Mouse (Mus musculus) left cerebral cortex, adult 18-20 months (tissue): ENCODE results near the gene Pcca. TPM values are rescaled to one million over a fixed set of nuclear protein-coding genes. Genes with fewer than 3 reads are reported as not detected.

ENCODE experiments used
- DNase-seq, 2 experiments: peaks; one replicate each; pipeline ENCODE4 v3.0.0; 2021 to 2022; ENCODE audit warnings: low spot score in 2 of 2, mixed read lengths in 1 of 2
- total RNA-seq, 2 experiments: library from RNA; stranded (reverse); gene quantifications; 2 replicates each; pipeline ENCODE4 v1.2.3; 2021

Gene Pcca
- total RNA-seq, 2 experiments from 2014 or later, result 38.9 to 42.5 TPM

DNA sequence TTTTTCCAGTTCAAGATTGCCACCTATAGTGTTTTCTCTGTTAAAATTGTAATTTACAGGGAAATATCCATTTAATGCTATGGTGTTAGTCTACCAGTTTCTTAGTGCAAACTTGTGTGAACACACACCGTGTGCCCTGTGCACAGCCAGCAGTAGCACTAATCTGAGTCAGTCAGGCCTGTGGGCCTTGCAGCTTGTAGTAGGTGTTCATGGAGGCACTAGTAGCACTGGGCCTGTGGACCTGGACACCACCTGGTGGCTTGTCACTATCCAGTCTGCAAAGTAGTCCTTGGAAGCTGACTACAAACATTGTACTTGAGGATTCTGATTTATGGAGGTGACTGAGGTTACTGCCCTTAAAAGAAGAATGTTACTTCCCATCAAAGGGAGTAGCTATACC, 300.6 kb downstream of the Pcca start:
- DNase-seq, result no peak

DNA sequence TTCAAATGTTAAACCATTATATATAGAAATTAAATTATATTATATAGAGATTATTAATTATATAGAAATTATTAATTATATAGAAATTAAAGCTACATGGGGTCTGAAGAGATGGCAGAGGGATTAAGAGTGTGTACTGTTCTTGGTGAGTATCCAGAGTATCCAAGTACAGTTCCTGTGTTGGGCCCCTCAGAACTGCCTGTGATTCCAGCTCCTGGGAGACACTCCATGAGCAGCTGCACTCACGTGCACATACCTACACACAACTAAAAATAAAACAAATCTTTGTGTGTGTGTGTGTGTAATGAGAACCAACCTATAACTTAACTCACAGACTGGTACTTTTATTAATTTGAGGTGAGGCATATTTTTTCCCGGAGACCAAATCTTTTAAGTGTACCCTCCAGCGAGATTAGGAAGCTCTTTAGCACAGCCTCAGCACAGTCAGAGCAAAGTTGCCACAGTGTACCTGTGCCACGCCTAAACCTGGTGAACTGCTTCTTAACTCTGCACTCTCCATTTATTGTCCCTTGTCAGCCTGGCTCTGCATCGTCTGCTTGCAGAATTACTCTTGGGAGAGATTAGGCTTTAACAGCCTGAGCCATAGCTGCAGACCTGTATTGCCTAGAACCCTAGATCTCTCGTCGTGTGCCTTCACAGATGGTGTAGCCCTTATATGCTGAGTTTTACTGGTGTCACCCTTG, 301.5 kb downstream of the Pcca start:
- no peak for DNase-seq

DNA sequence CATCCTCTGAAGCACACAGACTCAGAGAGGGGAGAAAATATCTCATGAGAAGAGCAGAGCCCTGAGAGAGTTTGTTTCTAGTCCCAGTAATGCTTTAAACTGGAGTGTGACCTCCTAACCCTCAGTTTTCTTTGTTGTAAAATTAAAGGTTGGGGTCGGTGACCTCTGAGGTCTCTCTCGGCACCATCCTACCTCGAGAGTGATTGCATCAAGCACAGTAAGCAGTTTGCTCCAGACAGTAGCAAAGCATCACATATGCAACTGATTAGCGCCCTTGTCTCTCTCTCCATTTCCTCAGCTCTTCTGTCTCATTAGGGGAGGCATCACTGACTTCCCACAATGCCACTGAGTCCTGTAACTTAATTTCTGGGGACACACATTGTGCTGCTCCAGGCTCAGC, 302.1 kb downstream of the Pcca start:
- DNase-seq, result no peak

DNA sequence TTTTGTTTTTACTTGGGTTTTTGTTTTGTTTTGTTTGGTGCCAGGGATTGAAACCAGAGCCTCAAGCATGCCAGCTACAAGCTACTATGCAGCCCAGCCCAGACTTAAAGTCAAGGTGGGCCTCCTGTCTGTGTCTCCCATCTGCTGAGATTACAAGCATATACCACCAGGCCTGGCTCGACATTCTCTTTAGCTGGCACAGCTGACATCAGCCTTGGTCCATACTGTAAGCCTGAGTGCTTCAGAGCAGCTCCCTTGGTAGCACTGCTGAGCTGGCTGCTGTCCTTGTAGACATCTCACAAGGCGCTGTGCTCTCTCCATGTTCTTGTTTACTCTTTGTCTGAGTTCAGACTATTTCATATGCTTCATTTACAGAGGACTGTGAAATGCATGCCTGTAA, 302.9 kb downstream of the Pcca start:
- DNase-seq, result no peak

DNA sequence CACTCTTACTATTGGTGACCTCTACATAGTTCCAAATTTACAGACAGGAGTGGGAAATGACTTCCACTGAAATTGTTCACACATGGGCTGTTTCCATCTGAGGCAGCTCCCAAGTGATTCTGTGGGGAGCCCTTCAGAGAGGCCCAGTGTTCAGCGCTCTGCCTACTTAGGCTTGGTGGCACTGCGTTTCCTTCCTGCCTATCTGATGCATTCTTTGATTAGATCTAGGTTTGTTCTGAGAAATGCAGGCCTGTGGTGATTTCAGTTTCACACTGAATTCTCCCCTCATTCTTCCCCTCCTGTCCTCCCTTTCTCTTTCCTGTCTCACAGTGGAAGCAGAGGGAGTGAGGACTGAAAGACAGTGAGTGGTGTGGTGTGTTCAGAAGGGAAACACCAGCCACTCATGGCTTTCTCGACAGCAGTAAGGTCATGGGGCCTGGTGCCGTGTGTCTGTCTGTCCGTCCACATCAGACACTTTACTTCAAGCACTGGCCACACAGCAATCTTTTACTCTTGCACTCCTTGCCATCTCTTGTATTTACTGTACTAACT, 318.5 kb downstream of the Pcca start:
- no peak for DNase-seq

DNA sequence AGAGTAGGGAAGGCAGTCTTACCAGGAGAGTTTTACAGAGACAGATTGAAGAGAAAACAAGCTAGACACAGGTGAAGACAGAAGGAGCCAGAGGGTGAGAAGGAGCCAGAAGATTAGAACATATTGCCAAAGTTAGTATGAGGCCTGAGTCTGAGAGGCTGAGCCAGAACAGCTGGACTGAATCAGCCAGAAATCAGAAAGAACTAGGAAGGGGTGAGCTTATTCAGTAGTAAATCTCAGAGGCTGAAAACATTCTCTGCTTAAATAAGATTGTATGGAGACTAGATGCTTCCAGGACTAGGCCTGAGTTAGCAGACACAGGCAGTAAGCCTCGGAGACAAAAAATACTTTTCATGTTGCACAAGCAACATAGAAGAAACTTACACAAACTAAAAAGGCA, 325.7 kb downstream of the Pcca start:
- DNase-seq, result no peak

DNA sequence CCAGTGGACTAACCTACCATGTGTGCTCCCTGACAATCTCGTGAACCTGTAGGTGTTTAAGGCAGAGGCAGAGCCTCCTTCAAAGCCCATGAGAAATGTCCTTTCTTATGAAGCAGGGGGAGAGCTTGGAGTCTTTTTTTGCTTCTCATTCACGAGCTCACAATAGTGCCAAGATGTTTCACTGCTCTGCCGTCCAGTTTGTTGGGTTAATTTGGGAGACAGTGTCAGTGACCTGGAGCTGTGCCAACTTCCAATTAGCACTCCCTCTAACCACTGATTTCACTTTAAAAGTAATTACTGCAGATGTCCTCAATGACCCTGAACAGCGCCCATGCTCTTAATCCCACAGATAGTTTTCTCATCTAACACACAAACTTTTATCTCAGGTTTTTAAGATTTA, 328.5 kb downstream of the Pcca start:
- DNase-seq, result no peak

DNA sequence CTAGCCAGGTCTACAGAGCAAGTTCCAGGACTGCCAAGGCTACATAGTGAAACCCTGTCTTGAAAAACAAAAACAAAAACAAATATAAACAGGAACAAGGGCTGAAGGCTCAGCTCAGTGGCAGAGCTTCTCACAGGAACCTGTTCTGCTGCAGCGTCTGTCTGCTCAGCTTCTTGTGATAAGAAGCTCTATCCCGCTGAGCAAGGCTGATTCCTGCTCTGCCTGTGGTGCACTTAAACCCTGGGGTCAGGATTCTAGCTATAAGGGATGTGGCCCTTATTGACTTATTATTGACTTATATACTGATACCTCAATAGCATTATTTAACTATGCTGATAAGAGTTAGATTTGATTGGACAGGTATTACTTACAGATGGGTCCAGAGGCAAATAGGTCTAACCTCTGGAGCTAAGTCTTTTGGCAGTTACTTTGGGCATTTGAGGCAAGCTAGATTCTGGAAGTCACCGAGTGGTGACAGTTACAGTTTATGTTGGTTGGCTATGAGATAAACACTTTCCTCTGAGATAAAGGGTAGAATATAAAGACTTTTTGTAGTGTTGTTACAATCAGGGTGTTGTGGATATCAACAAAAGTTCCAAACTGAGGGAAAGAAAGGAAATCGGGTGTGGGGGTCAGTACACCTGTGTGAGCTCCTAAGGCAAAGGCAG, 331.5 kb downstream of the Pcca start:
- no peak for DNase-seq

DNA sequence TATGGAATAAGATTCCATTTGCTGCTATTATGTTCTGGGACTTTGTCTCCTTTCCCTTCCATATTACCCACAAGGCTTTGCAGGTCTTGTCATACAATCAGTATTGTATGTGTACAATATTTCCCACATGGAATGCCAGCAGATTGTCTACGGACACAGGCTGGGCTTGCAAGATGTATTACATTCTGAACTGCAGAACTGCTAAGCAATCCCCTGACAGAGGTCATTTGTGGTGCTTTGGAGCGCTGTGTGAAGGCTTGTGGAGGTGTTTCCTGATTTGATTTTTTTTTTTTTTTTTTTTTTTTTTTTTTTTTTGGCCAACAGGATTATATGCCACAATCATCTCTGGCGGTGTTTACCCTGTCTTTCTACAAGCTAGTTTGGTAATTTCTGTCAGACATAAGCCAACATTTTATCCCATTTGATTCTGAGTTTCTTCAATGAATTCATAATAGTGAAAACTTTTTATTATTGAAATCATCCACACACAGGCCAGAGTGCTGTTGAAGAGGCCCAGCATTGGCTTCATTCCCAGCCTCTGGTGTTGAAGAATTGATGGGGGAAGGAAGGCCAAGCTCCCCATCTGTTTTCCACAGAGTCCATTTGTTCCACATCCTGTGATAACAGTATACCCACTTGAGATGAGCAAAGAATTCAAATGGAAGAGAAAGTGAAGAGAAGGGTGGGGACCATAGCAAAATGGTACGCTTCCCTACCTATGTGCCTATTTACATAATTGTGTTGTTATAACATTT, 333.6 kb downstream of the Pcca start:
- DNase-seq, result no peak

DNA sequence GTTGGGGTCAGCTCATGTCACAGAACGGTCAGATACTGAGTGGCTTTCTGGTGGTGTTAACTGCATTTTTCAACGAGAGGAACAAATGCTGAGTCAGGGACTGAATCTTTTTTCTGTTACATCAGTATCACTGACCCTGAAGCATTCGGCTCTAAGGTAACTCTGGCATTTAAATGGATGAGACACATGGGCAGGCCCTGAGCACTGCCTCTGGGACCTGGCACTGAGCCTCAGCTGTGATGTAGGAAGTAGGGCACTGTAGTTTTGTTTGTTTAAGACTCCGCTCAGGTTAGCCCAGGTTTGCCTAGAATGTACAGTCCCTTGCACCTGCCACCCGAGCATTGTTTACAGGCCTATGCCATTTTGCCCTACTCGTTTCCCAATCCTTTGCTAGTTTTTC, 335.7 kb downstream of the Pcca start:
- DNase-seq, result no peak

DNA sequence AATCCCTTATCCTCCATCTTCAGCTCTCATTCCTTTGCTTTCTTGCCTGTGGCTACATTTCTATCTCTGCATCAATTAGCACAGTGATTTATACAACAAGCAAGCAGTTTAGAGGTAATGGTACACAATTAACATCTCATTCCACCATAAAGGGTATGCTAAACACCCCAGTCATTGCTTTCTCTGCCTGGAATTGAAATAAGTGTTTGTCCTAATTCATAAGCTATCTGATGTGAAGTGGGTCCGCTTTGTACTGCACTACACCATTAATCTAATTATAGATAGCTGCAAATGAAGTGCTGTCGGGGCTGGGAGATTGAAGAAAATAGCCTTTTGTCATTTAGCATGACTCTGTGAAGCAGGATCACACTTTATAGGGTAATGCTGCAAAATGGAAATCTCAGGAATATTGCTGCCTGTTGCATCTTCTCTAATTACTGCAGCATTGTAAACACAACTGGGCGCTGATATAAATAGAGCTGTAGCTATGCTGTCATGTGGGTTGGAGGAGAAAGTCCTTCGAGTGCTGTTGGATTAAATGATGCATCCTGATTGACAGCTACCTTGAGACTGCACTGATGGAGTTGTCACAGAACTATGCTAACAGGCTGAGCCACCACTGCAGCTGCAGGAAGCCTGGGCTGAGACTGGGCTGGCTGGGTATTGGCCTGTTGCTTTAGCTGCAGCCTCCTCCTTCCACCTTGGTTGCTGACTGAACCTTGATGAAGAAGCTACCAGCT, 337.9 kb downstream of the Pcca start:
- no peak for DNase-seq

DNA sequence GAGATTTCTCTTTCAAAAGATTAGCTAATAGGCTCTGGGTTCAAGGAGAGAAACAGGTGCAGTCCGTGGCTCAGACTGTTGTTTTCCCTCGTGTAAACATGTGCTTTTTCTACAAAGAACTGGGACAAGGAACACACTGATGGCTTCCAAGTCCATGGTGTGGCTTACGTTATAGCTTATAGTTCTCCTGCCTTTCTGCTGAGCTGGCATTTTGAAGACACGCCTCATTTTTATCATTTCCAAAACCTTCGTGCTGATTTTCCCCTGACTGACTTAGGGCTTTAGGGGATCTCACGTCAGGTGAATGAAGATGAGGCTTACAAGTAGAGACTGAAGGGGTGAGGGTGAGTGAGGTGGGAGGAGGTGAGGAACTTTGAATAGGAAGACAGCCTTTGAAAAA, 338.5 kb downstream of the Pcca start:
- DNase-seq, result no peak

DNA sequence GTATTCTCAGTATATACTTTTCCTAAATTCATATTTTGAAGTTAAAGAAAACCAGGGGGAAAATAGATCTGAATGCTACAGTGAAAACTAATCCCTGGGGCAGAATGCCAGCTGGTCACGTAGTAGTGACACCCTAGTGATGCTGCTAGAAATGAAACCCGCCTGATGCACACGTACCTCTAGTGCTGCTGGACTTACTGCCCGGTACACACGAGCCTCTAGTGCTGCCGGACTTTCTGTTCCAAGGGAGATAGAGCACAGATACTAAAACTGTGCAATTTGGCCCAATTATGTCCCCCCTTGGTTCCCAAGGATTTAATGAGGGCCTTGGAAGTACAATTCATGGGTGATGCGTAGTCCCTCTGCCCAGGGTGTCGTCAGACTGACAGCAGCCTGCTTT, 340.9 kb downstream of the Pcca start:
- no peak for DNase-seq

DNA sequence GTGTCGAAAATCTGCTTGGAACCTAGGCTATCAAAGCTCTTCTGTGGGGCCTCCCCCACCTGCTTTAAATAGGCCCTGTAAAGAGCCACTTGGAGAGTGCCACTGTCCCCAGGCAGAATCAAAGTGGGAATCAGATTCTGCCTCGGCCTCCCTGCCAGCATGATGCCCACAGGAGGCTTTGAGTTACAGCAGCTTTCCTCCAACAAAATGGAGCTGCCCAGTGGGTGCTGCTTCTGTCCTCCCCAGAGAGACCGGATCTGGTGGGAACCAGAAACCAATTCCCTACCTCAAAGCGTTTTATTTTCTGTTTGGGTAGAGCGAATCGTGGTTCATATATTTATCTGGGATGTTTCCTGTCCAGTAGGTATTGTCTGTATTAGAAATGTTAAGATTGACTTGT, 341.5 kb downstream of the Pcca start:
- no peak for DNase-seq

DNA sequence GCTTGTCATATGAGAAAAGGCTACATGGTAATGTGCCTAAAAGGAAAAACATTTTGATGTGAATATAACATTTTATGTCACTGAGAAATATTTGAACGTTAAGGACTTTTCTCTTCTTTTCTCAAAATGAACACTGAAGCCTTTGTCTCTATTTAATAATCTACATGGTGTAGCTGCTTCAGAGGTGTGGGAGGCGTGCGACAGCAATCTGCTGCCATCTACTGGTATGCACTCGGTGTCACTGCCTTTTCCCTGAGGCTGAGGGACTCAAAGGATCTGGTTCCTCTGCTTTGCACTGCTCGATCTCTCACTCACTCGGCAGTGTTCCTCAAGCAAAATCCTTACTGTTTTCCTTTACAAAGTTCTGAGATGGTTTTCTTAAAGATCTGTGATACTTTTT, 342.0 kb downstream of the Pcca start:
- peak; percentile 78 to 82 for DNase-seq

DNA sequence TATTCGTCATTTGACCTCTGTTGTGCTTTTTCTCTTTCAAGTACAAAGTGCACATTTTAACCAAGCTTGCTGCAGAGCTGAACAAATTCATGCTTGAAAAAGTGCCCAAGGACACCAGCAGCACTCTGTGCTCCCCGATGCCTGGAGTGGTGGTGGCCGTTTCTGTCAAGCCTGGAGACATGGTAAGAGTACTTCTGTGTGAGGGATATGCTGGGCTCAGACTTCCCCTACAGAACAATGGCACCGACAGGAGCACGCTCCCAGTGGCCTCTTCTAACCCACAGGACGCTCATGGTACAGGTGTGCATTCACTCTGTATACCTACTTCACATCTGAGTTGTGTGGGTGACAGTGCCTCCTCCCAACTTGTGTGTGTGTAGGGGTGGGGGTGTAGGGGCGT, 342.6 kb downstream of the Pcca start:
- no peak for DNase-seq

DNA sequence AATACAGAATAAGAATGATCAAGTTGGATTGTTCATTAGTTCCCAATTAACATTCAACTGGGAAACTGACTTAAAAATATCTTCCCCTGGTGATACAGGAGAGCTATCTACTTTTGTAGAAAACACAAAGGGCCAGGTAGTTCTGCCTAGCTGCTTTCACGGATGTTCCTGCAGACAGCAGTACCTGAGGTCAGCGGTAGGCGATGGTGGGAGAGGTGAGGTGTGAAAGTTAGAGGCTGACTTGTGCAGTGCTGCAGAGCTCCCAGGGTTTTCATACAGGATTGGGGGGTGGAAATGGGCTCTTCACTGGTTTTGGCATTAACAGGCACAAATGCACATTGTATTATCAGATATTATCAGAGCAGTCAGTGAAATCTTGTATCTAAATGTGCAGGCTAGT, 343.7 kb downstream of the Pcca start:
- DNase-seq, result no peak

DNA sequence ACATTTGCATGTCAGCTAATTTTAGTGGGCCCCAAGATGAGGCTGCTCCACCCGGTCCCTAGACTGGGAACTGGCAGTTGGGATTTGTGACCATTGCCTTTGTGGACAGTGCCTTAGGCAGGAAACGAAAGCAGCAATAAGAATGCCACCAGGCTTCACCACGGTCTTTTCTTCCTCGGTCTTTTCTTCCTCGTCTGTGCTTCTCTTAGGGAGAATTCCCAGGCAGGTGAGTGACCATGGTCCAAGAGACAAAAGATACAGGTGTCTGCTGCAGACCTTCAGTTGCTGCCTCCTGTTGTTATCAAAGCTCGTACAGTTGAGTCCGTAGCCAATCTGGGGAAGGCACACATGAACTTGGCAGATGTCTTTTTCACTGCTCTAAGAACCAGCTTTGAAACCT, 346.2 kb downstream of the Pcca start:
- DNase-seq, result no peak

DNA sequence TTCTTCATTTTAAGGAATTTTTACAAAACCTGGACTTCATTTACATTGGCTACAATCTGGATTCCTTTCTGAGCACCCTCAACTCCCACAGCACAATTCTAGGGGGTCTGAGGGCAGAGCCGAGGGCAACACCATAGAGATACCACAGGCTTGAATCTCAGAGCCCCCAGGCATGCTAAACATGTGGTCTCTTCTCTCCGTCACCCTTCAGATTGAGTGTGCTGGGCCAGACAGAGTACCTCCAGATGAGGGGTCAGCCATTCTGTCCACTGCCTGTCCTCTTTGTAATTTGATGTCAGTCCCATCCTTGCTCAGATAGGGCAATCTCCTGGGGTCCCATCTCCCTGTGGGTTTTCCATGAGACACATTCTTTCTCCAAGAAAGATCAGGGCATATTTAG, 347.6 kb downstream of the Pcca start:
- no peak for DNase-seq

DNA sequence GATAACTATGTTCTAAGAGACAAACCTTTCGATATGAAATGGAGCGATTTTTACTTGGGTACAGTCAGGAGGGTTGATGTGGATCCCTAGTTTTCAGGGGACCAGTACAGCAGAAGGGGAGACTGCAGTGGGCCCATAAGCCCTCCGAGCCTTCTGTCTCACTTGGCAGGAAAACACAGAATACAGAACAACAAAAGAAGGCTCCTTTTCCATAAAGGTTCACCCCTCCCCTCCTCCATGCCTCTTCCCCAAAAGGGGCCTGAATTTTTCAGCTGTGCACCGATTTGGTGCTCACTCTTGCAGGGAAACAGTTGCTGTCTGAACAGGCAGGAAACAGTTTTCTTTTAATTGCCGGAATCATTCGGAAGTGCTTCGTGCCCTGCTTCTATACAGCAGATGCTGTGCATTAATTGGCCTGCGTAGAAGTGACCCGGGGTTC, 348.1 kb downstream of the Pcca start:
- DNase-seq, result no peak

DNA sequence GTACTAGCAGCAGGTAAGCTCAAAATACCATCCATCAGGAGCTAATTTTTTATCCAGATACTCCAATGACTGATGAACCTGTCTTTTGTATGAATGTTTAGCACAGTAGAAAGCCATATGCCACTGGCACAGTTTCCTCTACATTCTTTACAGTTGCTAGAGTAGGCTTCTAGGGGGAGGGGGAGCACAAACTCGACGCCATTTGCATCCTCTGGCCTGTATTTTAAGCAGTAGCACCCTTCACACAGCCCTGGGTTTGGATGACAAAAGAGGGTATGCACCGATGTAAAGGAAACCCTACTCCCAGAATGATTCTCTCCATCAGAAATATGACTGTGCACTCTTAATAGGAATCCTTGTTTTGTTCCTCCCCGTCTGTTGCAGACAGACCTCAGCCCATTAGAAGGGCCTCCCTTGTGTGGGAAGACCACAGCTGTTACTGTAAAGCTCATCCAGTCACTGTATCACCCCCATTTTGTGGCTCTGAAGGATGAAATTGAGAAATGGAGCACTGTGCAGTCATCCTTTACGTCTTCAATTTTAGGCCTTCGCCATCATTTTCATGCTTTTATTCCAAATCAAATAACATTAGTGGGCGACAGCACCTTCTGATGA, 348.8 kb downstream of the Pcca start:
- DNase-seq, result no peak
